Mouse (Mus musculus) gastrocnemius, adult 18-20 months (tissue): ENCODE results near the gene 4930432K21Rik. TPM values are rescaled to one million over a fixed set of nuclear protein-coding genes. Genes with fewer than 3 reads are reported as not detected.

ENCODE experiments used
- DNase-seq: peaks from one replicate; pipeline ENCODE4 v3.0.0; 2021; ENCODE audit warnings: low spot score
- long read RNA-seq, 2 experiments: library from polyadenylated mRNA; stranded (forward); transcript quantifications; one replicate each; pipeline ENCODE4 v2.0.0; 2021
- total RNA-seq, 2 experiments: library from RNA; stranded (reverse); gene quantifications; 2 replicates each; pipeline ENCODE4 v1.2.3; 2021

Gene 4930432K21Rik
- under 1 TPM; 0.31 to 0.57 TPM for total RNA-seq
- long read RNA-seq, experiment 1 = 0 reads
- long read RNA-seq, experiment 2 = 0 reads

GRCm38 (mm10) chr8:84147769-84148530 is at the start of gene 4930432K21Rik, which contains the start of gene Cc2d1a:
TSS of gene 4930432K21Rik (plus strand) at chr8:84148025.
TSS of gene Cc2d1a (minus strand) at chr8:84147936.
- DNase-seq = peak; percentile 95

GRCm38 (mm10) chr8:84098376-84098775 is 49.4 kb upstream of the 4930432K21Rik start:
- no peak for DNase-seq

- DNase-seq = no peak
These were observed 46.2 kb upstream of the 4930432K21Rik start for GRCm38 (mm10) chr8:84101476-84102270.

- no peak for DNase-seq
These were observed 44.2 kb upstream of the 4930432K21Rik start for GRCm38 (mm10) chr8:84103601-84104000.

- DNase-seq = peak; percentile 41
These were observed 43.6 kb upstream of the 4930432K21Rik start for GRCm38 (mm10) chr8:84104221-84104620.

DNA sequence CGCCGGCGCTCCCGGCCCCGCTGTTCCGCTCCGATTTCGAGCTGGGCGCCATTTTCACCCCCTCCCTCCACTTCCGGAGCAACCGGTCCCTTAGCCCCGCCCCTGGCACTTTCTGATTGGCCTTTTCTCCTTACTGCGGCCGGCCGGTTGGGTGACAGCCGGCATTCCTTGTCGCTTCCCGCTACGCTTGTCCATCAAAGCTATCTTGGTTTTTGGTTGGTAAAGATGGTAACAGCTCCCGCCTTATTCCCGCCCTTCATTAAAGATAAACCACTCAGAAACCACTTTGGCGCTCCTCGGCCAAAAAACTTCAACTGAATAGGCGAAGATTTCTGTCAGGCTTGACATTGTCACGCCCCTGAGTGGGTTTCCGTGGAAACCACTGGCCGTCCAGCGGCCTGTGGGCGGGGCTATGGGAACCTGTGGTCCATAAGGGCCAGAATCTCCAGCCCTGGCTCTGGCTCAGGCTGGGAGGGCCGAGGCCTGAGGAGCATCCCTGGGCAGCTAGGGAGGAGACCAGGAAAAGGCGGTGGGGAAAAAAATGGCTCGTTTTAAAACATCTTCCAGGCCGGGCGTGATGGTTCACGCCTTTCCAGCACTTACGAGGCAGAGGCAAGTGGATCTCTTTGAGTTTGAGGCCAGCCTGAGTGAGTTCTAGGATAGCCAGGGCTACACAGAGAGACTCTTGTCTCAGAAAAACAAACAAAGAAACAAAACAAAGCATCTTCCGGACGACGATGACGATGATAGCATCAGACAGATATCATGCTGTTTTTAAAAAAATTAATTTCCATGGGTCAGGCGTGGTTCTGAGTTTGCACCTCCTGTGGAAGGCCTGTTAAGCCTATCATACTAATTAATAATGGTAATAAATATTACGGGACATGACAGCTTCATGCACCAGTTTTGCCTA is 42.9 kb upstream of the 4930432K21Rik start, which contains the start of gene Dcaf15:
TSS of gene Dcaf15 (minus strand) at position 72 of the 913 bp plus-strand sequence.
- DNase-seq = peak; percentile 99

DNA sequence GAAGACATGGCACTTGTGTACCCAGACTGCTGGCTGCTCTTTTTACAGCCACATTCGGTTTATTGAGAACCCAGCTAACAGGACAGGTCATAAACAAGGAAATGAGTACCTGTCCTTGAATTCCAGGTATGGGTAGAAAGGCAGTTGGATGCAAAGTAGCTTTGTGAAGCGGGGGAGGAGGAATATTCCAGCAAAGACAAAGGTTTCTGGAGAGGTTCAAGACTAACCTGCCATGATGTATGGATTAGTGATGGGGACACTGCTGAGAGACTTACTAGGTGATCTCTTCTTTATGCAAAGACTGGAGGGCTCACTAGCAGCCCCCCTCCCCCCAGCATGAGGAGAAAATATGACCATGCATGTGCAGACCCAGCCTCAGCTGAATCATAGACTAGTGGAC is 42.1 kb upstream of the 4930432K21Rik start:
- no peak for DNase-seq

DNA sequence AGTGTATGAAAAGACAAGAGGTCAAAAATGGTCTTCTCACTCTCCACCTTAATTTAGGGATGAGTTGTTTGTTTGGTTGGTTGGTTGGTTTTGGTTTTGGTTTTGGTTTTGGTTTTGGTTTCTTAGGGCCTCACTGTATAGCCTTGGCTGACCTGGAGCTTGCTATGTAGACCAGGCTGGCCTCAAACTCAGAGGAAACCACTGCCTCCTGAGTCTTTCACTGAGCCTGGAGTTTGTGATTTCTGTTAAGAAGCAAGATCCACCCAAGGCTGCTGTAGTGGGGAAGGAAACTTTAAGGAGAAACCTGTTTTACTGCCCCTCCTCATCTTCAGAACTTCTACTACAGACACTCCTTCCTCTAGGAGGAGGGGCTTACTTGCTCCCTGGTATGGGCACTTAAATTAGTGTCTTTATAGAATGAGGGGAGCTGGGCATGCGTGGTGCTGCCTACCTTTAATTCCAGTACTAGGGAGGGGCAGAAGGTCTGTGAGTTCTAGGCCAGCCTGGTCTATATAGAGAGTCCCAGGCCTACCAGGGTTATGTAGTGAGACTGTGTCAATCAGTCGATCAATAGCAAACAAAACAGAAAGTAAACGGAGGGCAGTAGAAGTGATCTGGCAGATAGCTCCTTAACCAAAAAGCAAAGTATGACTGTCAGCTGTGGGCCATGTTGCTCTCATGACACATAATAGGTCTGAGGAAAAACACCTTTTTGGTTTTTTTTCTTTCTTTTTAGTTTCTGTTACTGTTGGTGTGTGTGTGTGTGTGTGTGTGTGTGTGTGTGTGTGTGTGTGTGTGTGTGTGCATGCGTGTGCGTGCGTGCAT is 41.4 kb upstream of the 4930432K21Rik start:
- DNase-seq = no peak

DNA sequence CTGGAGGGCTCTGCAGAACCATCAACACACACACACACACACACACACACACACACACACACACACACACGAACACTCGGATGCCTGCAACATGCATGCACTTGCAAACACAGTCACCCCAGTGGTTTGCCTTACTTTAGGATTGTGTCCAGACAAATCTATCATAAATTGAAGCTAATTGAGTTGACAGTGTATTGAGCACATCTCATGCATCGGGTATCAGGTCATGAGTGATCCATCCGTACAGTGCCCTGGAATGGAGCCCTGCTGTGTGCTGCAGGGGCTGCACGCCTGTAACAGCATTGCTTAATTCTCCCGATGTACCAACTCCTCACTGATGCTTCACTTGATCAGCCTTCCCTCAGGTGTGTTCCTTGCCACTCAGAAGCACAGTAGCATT is 32.2 kb upstream of the 4930432K21Rik start:
- no peak for DNase-seq

DNA sequence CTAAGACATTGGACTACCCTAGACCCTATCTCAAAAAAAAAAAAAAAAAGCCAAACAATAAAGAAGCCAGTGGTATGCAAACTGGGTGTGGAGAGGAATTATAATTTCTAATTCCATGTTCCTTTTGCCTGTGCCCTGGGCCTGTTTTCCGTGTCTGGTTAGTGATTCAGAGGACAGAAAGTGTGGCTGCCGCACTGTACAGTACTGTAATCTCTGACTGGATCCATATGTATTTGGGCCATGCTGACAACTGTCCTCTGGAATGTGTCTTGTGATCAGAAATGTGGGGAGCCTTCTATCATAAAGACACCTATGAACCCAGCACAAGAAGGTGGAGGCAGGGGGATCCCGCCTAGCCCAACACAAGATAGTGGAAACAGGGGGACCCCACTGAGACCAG is 25.7 kb upstream of the 4930432K21Rik start:
- DNase-seq = no peak

- DNase-seq = no peak
These were observed 22.2 kb upstream of the 4930432K21Rik start, which contains the start of gene Podnl1 for GRCm38 (mm10) chr8:84125656-84126055. TSS of gene Podnl1 (plus strand) at chr8:84125989.

- no peak for DNase-seq
These were observed 21.1 kb upstream of the 4930432K21Rik start for GRCm38 (mm10) chr8:84126742-84127141.

DNA sequence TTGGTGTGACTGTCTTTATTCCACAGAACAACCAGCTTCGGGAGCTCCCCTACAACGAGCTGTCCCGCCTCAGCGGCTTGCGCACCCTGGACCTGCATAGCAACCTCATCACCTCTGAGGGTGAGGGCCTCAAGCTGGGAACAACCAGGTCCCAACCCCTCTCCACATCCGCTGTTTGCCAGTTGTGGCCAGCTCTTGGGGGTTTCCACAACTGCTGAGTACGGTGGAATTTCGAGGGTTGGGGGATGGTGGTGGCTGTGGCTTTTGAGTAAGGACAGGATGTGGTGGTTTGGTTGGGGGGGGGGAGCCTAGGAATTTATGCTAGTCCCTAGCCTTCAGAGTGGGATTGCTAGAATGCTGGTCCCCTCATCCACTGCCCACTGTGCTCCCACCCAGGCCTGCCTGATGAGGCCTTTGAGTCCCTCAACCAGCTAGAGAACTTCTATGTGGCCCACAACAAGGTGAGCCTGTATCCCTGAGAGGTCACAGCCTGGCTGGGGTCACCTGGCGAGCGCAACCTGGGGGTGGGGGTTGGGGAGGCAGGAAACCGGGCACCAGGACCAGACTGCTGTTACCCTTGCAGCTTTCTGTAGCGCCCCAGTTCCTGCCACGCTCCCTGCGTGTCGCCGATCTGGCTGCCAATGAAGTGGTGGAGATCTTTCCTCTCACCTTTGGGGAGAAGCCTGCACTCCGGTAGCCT is 20.5 kb upstream of the 4930432K21Rik start:
- DNase-seq = no peak

DNA sequence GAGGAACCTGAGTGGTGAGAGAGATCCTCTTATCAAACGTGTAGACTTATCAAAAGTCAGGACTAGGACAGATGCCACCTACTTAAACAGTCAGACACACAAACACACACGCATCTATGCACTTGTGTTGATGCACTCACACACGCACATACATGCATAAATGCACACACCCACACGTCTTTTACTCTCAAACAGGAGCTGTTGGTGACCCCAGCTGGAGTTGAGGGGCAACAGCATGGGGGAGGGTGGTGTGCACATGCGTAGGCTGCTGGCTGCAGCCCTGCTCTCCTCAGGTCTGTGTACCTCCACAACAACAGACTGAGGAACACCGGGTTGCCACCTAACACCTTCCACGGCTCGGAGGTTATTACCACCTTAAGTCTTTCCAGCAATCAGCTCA is 19.5 kb upstream of the 4930432K21Rik start:
- no peak for DNase-seq

DNA sequence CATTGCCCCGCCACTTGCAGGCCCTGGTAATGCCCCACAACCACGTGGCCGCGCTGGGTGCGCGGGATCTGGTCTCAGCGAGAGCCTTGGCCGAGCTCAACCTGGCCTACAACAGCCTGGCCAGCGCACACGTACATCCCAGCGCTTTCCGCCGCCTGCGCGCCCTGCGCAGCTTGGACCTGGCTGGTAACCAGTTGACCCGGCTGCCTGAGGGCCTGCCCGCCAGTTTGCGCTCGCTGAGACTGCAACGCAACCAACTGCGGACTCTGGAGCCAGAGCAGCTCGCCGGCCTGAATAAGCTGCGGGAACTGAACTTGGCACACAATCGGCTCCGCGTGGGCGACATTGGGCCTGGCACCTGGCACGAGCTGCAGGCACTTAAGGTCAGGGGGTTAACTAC is 17.0 kb upstream of the 4930432K21Rik start:
- DNase-seq = peak; percentile 10

- no peak for DNase-seq
These were observed 15.6 kb upstream of the 4930432K21Rik start for GRCm38 (mm10) chr8:84132225-84132624.

DNA sequence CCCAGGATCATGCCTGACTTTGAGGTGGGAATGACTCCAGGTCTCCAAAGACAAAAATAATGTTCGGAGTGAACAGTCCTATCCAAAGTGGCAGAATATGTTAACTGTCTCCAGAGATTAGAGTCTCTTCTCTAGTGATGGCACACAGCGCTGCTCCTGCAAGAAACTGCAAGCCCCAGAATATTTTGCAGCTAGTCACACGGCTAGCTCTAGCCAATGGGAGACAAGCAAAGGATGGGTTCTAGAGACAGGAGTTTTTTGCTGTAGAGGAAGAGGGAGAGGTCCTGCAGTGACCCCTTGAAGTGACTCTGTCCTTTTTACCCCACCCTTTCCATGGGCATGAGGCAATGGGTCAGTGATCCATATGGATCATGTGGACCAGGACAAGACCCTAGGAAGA is 10.0 kb upstream of the 4930432K21Rik start:
- no peak for DNase-seq

- no peak for DNase-seq
These were observed 7.0 kb upstream of the 4930432K21Rik start for GRCm38 (mm10) chr8:84140838-84141237.

DNA sequence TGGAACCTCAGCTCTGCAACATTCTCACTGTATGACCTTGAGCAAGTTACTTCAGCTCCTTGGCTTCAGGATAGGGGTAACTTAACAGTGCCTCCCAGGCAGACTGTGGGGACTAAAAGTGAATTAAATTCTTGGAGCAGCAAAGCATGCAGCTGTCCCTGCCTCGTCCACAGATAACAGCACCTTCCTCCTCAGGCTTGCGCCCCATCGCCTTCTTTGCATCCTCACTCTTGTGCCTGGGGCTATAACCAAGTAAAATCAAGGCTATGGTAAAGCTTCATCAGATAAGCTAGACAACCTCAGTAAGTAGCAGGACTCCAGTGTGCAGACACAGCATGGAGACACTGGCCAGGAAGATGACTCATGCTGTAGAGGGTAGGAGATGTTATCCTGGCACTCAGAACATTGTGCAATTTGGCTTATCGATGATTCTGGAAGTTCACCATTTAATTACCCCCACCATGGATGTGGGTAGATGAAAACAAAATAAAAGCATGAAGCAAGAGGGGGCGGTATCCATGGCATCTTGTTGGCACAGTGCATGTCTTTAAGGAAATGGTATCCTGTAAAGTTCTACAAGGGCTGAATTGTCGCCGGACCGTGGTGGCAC is 3.1 kb upstream of the 4930432K21Rik start:
- DNase-seq = no peak
